Mouse (Mus musculus): Measurements from ENCODE around the gene Mrpl27. TPM values are rescaled to one million over a fixed set of nuclear protein-coding genes. Genes with fewer than 3 reads are reported as not detected.

The Mrpl27 gene
- polyA plus RNA-seq (2012; rRNA removed), result 30.0 and 39.0 TPM in 2 replicates

DNA sequence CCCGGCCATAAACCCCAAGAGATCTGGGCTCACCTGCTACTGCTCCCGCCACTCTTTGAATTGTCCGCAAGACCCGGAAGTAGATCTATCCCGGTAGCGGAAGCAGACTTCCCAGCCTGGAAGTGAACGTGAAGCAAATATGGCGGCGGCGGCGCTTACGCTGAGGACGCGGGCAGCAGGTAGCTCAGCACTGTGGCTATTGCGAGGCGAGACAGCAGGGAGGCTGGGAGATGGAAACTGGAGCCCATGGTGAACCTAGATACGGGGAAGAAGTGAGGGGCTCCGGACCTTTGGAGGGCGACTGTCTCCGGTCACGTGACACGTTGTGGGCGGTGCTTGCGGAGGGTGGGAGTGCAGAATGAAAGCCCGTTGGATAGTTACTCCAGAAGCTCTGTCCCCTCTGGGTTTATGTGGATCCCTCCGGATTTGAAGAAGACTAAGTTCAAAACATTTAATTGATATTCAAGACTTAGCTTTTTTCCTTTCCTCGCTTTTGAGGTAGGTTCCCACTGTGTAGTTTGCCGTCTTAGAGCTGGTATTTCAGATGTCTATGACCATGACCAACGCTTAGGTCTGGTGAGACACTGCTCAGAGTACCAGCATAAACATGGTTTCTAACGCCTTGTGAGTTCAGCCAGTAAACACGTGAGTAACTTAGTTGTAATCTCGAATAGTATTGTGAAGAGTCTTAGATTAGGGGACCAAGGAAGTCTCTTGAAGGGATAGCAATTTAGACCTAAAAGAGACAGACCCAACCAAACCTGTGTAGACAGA, at the start of gene Mrpl27, which contains the start of gene Eme1:
TSS of gene Mrpl27 (plus strand) at position 105 of the 774 bp plus-strand sequence.
TSS of gene Eme1 (minus strand) at position 302 of the 774 bp plus-strand sequence.

DNA sequence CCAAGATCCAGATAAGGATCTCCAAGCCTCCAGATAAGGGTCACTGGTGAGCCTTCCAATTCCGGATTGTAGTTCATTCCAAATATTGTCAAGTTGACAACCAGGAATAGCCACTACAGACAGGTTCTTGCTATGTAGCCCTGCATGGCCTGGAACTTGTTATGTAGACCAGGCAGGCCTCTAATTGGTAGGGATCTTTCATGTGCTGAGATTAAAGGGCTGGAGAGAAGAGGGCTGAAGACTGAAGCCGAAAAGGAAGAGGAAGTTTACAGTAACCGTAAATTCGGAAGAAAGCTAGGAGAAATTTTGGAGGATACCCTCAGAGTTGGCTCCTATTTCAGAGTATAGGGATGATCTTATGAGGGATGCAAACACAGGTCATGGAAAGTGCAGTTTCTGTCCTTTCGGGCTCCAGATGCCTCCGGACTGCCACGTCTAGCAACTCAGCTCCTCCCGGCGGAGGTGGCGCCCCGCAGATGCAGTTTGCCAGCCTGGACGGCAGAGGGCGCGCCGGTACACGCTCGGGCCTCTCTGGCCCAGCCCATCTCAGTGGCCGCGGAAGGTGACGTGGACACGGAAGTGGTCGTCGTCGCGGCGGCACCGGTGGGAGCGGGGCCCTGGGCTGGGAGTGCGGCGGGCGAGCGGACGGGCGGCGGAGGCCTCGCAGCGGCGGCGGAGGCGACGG, 24.2 kb upstream of the Mrpl27 start, which contains the start of gene Lrrc59:
TSS of gene Lrrc59 (plus strand) at position 569 of the 685 bp plus-strand sequence.

GRCm38 (mm10) chr11:94676754-94677606, 23.4 kb downstream of the Mrpl27 start, which contains the start of gene Xylt2:
Gene Xylt2, minus strand, starts transcription at chr11:94677515.

GRCm38 (mm10) chr11:94704472-94704871, 50.9 kb downstream of the Mrpl27 start, which contains the start of gene Gm11541:
Gene Gm11541, minus strand, starts transcription at chr11:94704499.

Other genes with a start within 250 kb of the Mrpl27 start
- 30.4 and 39.4 TPM in 2 replicates for gene Cacna1g, start 179.6 kb upstream of the Mrpl27 start, polyA plus RNA-seq (2012; rRNA removed)
- 0.06 and 1.0 TPM in 2 replicates for gene Spata20, start 167.6 kb upstream of the Mrpl27 start, polyA plus RNA-seq (2012; rRNA removed)
- 18.8 and 20.7 TPM in 2 replicates for gene Epn3, start 153.8 kb upstream of the Mrpl27 start, polyA plus RNA-seq (2012; rRNA removed)
- gene Mycbpap, start 132.0 kb upstream of the Mrpl27 start, polyA plus RNA-seq (2012; rRNA removed), result 6.4 and 7.8 TPM in 2 replicates
- gene Rsad1, start 104.5 kb upstream of the Mrpl27 start, polyA plus RNA-seq (2012; rRNA removed), result 31.0 and 34.1 TPM in 2 replicates
- gene Chad, start 88.7 kb upstream of the Mrpl27 start, polyA plus RNA-seq (2012; rRNA removed), result 2.3 and 3.2 TPM in 2 replicates
- gene Acsf2, start 51.9 kb upstream of the Mrpl27 start, polyA plus RNA-seq (2012; rRNA removed), result 54.3 and 58.9 TPM in 2 replicates
- gene Lrrc59, start 24.0 kb upstream of the Mrpl27 start, polyA plus RNA-seq (2012; rRNA removed), result 91.4 and 100 TPM in 2 replicates
- gene Eme1, start 197 bp downstream of the Mrpl27 start, polyA plus RNA-seq (2012; rRNA removed), result 2.6 and 3.4 TPM in 2 replicates
- 68.4 and 78.0 TPM in 2 replicates for gene Xylt2, start 23.7 kb downstream of the Mrpl27 start, polyA plus RNA-seq (2012; rRNA removed)
- not detected in 2 replicates for gene Gm11541, start 50.7 kb downstream of the Mrpl27 start, polyA plus RNA-seq (2012; rRNA removed)
- 2.6 and 2.7 TPM in 2 replicates for gene Cdc34b, start 88.0 kb downstream of the Mrpl27 start, polyA plus RNA-seq (2012; rRNA removed)
- gene Tmem92, start 128.9 kb downstream of the Mrpl27 start, polyA plus RNA-seq (2012; rRNA removed), result not detected in 2 replicates